Mouse (Mus musculus) gonadal fat pad, adult 2 months (tissue): ENCODE data around the gene Mrps27. TPM values are rescaled to one million over a fixed set of nuclear protein-coding genes. Genes with fewer than 3 reads are reported as not detected.

Experiments
- DNase-seq: peaks from one replicate; pipeline ENCODE4 v3.0.0-alpha.2; 2012; ENCODE audit warnings: low read depth
- polyA plus RNA-seq: library from polyadenylated mRNA; depleted of rRNA; stranded (reverse); fragments of >200 nt; gene quantifications from 2 replicates; pipeline ENCODE4 v1.2.3, GENCODE M21; 2012

The Mrps27 gene
- polyA plus RNA-seq, 1 experiment, result 15.3 TPM

DNA sequence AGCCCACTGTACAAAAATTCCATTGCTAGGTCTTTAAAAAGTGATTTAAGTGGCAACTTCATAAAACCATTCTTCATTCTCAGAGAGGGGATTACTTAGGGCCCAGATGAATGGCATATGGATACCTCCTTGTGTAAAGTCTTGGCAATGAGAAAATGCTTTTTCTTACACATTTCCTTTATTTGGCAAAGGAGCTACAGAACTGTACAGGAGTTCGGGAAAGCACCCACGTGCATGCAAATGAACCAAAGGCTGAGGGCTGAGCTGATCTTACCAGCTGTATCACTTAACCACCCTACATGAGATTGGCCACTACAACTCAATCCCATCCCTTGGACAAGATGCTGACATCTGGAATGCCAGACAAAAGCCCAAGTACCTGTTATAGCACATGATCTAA is 95.6 kb downstream of the Mrps27 start:
- no peak for DNase-seq

GRCm38 (mm10) chr13:99441700-99442433 is 97.3 kb downstream of the Mrps27 start:
- DNase-seq, result no peak

- DNase-seq, result no peak
Measured at GRCm38 (mm10) chr13:99442434-99443249, 98.1 kb downstream of the Mrps27 start.

GRCm38 (mm10) chr13:99443484-99444175 is 99.0 kb downstream of the Mrps27 start:
- no peak for DNase-seq

GRCm38 (mm10) chr13:99444431-99444871 is 99.9 kb downstream of the Mrps27 start:
- DNase-seq, result no peak

- no peak for DNase-seq
Measured at GRCm38 (mm10) chr13:99444880-99445279, 100.3 kb downstream of the Mrps27 start.

- DNase-seq, result no peak
Measured at GRCm38 (mm10) chr13:99447002-99447401, 102.4 kb downstream of the Mrps27 start.

- no peak for DNase-seq
Measured at GRCm38 (mm10) chr13:99447403-99448199, 103.0 kb downstream of the Mrps27 start.

DNA sequence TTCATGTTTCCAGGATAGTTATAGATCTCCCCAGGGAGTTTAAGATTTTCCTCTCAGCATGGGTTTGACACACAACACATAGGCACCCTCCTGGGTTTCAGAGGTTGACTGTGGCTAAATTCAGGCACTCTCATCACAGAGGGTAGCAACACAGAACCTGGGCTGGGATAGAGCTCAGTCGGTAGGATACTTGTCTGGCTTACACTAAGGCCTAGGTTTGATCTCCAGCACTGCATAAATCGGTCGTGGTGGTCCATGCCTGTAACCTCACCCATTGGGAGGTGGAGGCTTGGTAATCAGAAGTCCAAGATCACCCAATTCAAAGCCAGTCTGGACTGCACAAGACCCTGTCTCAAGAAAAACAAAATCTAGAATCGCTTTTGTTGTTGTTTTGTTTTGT is 103.7 kb downstream of the Mrps27 start:
- no peak for DNase-seq

- DNase-seq, result no peak
Measured at GRCm38 (mm10) chr13:99449547-99449946, 105.0 kb downstream of the Mrps27 start.

DNA sequence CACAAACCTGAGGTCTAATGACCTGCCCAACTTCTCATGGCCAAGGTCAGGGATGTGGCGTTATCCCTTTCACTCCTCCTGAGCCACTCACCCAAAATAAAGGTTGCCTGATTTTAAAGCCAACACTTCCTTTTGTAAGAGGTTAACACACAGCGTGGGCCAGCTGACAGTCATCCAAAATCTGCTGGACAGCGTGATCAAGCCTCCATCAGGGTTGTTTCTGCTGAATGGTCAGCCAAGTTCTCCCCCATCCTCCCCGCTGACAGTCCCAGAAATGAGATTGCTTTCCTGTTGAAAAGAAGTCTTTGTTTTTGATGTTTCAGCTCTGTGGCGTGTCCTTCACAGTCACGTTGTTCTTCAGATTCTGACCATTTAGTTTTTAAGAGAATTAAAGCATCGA is 106.2 kb downstream of the Mrps27 start:
- DNase-seq, result no peak

- DNase-seq, result no peak
Measured at GRCm38 (mm10) chr13:99451276-99451675, 106.7 kb downstream of the Mrps27 start.

GRCm38 (mm10) chr13:99452444-99452843 is 107.9 kb downstream of the Mrps27 start:
- no peak for DNase-seq

DNA sequence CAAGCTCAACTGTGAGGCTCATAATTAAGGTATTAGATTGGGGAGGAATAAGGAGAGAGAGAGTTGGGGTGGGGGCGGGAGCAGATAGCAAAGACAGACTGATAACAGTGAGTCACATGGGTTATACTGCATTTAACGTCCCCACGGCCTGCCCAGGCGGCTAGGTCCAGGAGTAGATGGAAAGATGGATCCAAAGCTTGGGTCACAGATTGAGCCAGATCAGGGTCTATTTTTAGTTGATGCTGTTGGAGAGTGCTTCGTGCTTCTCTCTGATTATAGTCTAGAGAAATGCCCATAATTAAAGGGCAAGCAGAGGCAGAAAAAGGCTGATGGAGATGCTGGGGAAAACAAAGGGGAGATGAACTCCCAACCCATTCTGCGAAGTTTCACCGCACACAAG is 110.4 kb downstream of the Mrps27 start:
- DNase-seq, result no peak

DNA sequence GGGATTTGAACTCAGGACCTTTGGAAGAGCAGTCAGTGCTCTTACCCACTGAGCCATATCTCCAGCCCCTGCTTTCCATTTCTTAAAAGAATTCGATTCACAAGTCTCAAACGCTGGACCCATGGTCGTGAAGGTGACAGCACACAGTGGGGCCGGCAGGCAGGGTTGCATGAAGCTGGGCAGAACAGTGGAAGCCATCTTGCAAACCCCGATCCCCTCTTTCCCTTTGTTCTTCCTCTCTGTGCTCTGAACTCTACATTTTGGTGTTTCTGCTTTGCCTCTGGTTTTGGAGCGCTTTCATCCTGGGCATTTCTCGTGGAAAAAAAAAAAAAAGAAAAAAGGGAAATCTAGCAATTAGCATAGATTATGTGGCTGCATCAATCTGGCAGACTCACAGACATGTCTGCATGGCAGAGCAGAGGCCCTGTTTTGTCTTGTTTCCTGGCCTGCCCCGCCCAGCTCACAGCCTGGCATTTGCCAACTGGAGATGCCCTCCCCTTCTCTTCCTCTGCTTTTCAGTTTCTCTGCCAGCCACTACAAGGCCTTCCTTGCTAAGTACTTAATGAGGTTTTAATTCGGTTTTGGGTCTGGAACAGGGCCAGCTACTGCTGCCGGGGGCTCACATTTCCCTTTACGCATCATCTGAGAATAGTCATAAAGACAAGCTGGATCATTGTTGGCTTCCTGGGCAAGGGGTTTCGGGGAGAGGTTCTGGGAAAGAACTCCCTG is 114.2 kb downstream of the Mrps27 start:
- no peak for DNase-seq

GRCm38 (mm10) chr13:99459612-99460011 is 115.0 kb downstream of the Mrps27 start:
- no peak for DNase-seq

GRCm38 (mm10) chr13:99461886-99462285 is 117.3 kb downstream of the Mrps27 start:
- no peak for DNase-seq

DNA sequence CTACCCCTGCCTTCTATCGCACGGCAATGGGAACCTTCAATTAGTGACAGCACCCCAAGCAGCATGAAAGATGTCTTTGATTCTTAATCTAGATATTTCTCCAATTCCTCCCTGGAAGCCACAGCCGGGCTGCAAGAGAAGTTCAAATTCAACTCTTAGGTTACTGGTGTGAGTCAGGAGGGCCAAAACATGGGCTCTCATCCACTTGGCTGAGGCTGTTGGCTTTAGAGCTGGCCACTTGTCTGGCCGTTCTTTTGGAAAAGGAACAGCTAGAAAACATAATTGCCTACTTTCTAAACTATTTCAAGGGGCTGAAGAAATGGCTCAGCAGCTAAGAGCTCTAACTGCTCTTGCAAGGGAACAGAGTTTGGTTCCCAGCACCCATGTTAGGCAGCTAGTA is 120.0 kb downstream of the Mrps27 start:
- no peak for DNase-seq
